Mouse (Mus musculus) embryonic facial prominence, embryonic 13.5 days (tissue): ENCODE data around the gene Apobec3. TPM values are rescaled to one million over a fixed set of nuclear protein-coding genes. Genes with fewer than 3 reads are reported as not detected.
"Not testable (repeated sequence)": the region's sequence is repeated elsewhere in the genome, so short reads cannot be mapped to it uniquely, and the experiment has no call there.

Experiments
- ATAC-seq: fragments of 200-750 bp; cut with Nextera tagmentation; 2 replicates; pipeline ENCODE4 v1.8.0; 2017; ENCODE audit warnings: low read depth; ENCODE audit not compliant: insufficient number of reproducible peaks, insufficient read depth, low FRiP score, low TSS enrichment
- H3K27ac ChIP-seq: fragments of 300-500 bp; sonication (generic); 2 replicates; pipeline ENCODE4 v1.5.1; 2015; ENCODE audit warnings: moderate library complexity, mild to moderate bottlenecking, inconsistent platforms
- H3K27me3 ChIP-seq: fragments of 300-500 bp; sonication (generic); 2 replicates; pipeline ENCODE4 v1.6.1; 2015; ENCODE audit warnings: mild to moderate bottlenecking, inconsistent platforms
- H3K36me3 ChIP-seq: fragments of 300-500 bp; sonication (generic); 2 replicates; pipeline ENCODE4 v1.6.1; 2015; ENCODE audit warnings: mild to moderate bottlenecking, inconsistent platforms
- H3K4me1 ChIP-seq: fragments of 300-500 bp; sonication (generic); 2 replicates; pipeline ENCODE4 v1.6.1; 2015; ENCODE audit warnings: inconsistent platforms
- H3K4me2 ChIP-seq: fragments of 300-500 bp; sonication (generic); 2 replicates; pipeline ENCODE4 v1.6.1; 2015; ENCODE audit warnings: moderate library complexity, mild to moderate bottlenecking, inconsistent platforms
- H3K4me3 ChIP-seq: fragments of 300-500 bp; sonication (generic); 2 replicates; pipeline ENCODE4 v1.5.1; 2015; ENCODE audit warnings: mild to moderate bottlenecking, inconsistent platforms
- H3K9ac ChIP-seq: fragments of 300-500 bp; sonication (generic); 2 replicates; pipeline ENCODE4 v1.6.1; 2015; ENCODE audit warnings: mild to moderate bottlenecking, inconsistent platforms
- H3K9me3 ChIP-seq: fragments of 300-500 bp; sonication (generic); 2 replicates; pipeline ENCODE4 v1.6.1; 2016; ENCODE audit warnings: inconsistent platforms
- WGBS: fragments of 180-500 bp; shearing (Covaris S2); methylation state at CpG from one replicate; pipeline ENCODE4 v1.1.7; 2015; ENCODE audit warnings: mixed read lengths; 5-methylcytosine and 5-hydroxymethylcytosine counted together
- polyA plus RNA-seq: library from polyadenylated mRNA; unstranded; fragments of >200 nt; fragmentation: Nextera tagmentation; extraction: Ambion mirVana; gene quantifications from 2 replicates; pipeline ENCODE4 v1.2.1, GENCODE M21; 2015

Apobec3 gene
- polyA plus RNA-seq, 1 experiment from 2014 or later = 11.0 TPM

DNA sequence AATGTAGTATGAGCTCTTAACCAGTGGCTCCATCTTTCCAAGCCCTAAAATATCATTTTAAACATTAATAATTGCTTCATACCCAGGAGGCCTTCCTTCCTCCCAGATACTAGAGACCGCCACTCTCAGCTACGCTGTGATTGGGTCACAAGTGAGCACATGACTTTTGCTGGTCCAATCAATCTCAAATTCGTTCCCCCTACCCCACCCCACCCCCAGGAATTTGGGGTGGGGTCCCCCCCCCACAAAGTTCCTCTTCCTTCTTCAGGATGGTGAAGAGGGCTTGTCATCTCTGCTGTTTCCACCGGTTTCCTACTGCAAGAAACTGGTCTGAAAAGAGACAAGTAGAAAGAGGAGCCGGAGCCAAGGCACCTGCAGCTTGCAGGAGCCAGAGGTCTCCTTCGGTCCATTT, 12.7 kb upstream of the Apobec3 start:
- peak overlapping the region; percentile 37 for H3K4me2 ChIP-seq
- WGBS = 65% methylated on average over 6 of the region's 6 CpGs

DNA sequence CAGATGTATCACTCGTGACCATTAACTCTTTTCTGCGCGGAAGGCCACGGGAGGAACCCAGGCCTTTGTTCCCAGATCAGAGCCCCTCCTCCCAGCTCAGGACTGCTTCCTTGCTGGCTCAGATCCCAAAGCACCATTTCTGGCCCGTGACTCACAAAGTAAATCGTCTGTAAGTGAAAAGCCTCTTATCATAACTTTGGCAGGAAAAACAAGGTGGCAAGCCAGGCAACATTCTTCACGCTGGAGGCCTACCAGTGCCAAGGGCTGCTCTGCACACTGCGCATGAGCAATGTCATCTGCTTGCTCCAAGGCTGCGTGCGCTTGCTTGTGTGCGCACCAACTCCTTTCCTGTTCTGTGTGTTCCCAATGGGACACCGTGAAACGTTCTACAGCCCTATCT, 12.1 kb upstream of the Apobec3 start:
- peak overlapping the region; percentile 37 for H3K4me2 ChIP-seq
- no peaks in the 10 kb centered on the region for H3K27me3 ChIP-seq
- 0 out of 2 replicates have a peak overlapping the region, but pooled peaks have one; percentile 21 for H3K9ac ChIP-seq
- H3K36me3 ChIP-seq = no peaks in the 10 kb centered on the region
- H3K9me3 ChIP-seq = no peaks in the 10 kb centered on the region
- H3K4me3 ChIP-seq = no peak overlapping the region
- peak; percentile 75 for ATAC-seq
- H3K27ac ChIP-seq = peak overlapping the region; percentile 89
- WGBS = 38% methylated on average over 13 of the region's 13 CpGs
- H3K4me1 ChIP-seq = peaks cover 19% of the 10 kb centered on the region

More for the DNA sequence above, 12.7 kb upstream of the Apobec3 start:
- H3K27ac ChIP-seq = peak overlapping the region; percentile 89
- no peaks in the 10 kb centered on the region for H3K27me3 ChIP-seq
- H3K4me1 ChIP-seq = peaks cover 19% of the 10 kb centered on the region
- H3K9me3 ChIP-seq = no peaks in the 10 kb centered on the region
- no peak for ATAC-seq
- H3K4me3 ChIP-seq = no peak overlapping the region
- no peaks in the 10 kb centered on the region for H3K36me3 ChIP-seq
- H3K9ac ChIP-seq = 0 out of 2 replicates have a peak overlapping the region, but pooled peaks have one; percentile 21

DNA sequence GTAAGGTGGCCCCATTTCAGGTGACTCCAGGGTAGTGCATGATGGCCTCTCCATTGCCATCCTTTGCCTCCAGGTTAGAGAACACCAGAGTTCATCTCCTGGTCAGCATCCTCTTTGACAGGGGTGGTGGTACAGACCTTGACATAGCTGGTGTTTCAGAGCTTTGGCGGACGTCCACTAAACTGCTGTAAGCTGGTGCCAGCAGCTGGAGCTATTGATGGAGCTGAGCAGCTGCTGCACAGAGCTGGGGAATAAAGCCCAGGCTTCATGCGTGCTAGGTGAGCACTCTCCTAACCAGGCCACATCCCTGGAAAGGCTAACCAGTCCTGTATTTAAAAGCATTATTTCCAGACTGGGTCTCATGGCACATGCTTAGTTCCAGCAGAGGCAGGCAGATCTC, 11.0 kb upstream of the Apobec3 start:
- peaks cover 19% of the 10 kb centered on the region for H3K4me1 ChIP-seq
- no peak overlapping the region for H3K4me3 ChIP-seq
- H3K9me3 ChIP-seq = no peaks in the 10 kb centered on the region
- ATAC-seq = no peak
- WGBS = 86% methylated on average over 3 of the region's 3 CpGs
- no peaks in the 10 kb centered on the region for H3K36me3 ChIP-seq
- no peak overlapping the region for H3K9ac ChIP-seq
- H3K4me2 ChIP-seq = no peak overlapping the region
- no peak overlapping the region for H3K27ac ChIP-seq
- no peaks in the 10 kb centered on the region for H3K27me3 ChIP-seq

DNA sequence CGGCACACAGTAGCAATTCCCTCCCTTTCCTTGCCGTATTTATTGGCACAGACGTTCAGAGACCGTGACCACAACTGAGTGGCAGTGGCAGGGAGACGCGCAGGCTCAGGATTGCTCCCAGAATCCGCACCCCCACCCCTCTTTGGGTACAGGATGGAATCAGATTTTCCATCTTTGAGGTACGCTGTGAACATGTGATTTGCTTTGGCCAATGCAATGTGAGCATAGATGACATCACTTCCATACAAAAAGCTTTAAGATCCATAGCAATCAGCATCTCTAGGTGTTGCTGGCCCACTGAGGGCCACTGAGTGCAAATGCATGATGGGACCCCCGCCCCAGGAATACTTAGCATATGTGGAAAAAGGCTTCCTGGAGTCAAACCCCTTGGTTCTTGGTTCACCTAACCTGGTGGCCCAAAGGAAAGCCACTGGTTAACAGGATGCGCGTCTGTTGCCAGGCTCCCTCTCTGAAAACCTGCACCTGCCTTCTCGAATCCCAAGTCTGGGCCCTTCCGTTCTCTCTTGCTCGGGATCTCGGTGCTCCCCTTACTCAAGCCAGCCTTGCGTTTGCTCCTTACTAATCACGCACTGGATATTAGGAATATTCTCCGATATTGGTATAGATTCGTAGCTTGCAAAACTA, 8.7 kb upstream of the Apobec3 start:
- H3K4me3 ChIP-seq = peak overlapping the region; percentile 53
- H3K4me1 ChIP-seq = peaks cover 19% of the 10 kb centered on the region
- H3K27ac ChIP-seq = no peak overlapping the region
- H3K9ac ChIP-seq = peak overlapping the region; percentile 75; the same call in 1 of the 2 replicates
- 25% methylated on average over 19 of the region's 19 CpGs for WGBS
- H3K27me3 ChIP-seq = no peaks in the 10 kb centered on the region
- H3K36me3 ChIP-seq = no peaks in the 10 kb centered on the region
- H3K9me3 ChIP-seq = no peaks in the 10 kb centered on the region
- no peak for ATAC-seq
- H3K4me2 ChIP-seq = peak overlapping the region; percentile 64

DNA sequence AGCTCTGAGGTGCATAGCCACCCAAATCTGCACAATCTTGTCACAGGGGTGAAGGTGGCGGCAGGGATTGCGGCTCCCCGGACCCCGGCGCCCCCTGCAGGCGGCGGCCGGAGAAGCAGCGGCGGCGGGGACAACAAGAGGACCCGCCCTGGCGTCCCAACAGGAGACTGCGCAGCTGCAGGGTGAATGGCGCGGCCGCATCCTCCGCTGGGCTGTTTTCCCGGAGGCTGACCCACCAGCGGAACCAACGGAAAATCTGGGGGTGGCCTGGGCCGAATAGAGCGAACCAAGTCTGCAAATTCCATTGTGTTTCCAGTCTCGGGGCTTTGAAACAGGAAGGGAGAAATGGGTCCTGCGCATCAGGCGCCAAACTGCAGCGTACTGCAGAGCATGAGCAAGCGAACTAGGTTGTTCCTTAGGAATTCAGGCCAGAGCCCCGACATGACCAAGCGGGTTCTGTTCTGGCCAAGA, 8.1 kb upstream of the Apobec3 start:
- Histone ChIP-seq H3K9ac (peak overlapping the region; percentile 75), H3K4me1 (peaks cover 19% of the 10 kb centered on the region), H3K27me3 (no peaks in the 10 kb centered on the region), H3K4me3 (peak overlapping the region; percentile 53), H3K4me2 (peak overlapping the region; percentile 64), H3K36me3 (no peaks in the 10 kb centered on the region), H3K27ac (peak overlapping the region; percentile 82), H3K9me3 (no peaks in the 10 kb centered on the region)
- WGBS = under 1% methylated on average over 30 of the region's 30 CpGs
- ATAC-seq = peak; percentile 75

DNA sequence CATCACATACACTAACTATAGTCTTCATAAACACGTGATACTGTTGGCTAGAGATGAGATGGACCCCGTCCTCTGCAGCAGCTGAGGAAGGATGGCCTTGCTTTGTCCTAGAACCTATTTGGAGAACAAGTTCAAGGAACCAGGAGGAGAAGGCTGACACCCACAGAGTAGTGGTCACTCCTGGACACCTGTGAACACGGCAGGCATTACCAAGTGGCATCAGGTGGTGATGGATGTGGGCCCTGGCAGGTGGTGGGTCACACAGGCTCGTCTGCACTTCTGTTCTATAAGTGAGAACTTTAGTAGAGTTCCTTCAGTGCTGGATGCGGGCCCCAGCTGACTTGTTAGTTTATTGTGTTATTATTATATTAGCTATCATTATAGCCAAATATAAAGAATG, 6.6 kb upstream of the Apobec3 start:
- WGBS = 85% methylated on average over 5 of the region's 5 CpGs
- no peaks in the 10 kb centered on the region for H3K27me3 ChIP-seq
- no peak overlapping the region for H3K4me2 ChIP-seq
- no peak overlapping the region for H3K27ac ChIP-seq
- peaks cover 7% of the 10 kb centered on the region; the same call in 1 of the 2 replicates for H3K4me1 ChIP-seq
- ATAC-seq = no peak
- no peak overlapping the region for H3K4me3 ChIP-seq
- no peaks in the 10 kb centered on the region for H3K9me3 ChIP-seq
- no peak overlapping the region for H3K9ac ChIP-seq
- no peaks in the 10 kb centered on the region for H3K36me3 ChIP-seq

DNA sequence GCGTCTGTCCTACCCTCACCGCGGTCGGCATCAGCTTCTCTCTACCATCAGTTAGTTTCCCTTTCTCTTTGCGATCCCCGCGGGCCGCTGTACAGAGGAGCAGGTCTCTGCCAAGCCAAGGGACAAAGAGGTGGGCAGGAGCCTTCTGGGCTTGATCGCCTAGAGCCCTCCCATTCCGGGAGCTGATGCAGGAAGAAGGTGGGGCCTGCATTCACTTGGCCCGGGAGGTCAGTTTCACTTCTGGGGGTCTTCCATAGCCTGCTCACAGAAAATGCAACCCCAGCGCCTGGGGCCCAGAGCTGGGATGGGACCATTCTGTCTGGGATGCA, 718 bp downstream of the Apobec3 start:
- H3K4me3 ChIP-seq = peak overlapping the region; percentile 46
- no peaks in the 10 kb centered on the region for H3K9me3 ChIP-seq
- peak overlapping the region; percentile 64 for H3K9ac ChIP-seq
- WGBS = 2% methylated on average over 12 of the region's 12 CpGs
- H3K4me2 ChIP-seq = peak overlapping the region; percentile 61
- ATAC-seq = 0 out of 2 replicates have a peak, but pooled peaks have one; percentile 32
- H3K27ac ChIP-seq = no peak overlapping the region
- H3K27me3 ChIP-seq = peaks cover 38% of the 10 kb centered on the region
- H3K36me3 ChIP-seq = no peaks in the 10 kb centered on the region
- peaks cover 13% of the 10 kb centered on the region for H3K4me1 ChIP-seq

DNA sequence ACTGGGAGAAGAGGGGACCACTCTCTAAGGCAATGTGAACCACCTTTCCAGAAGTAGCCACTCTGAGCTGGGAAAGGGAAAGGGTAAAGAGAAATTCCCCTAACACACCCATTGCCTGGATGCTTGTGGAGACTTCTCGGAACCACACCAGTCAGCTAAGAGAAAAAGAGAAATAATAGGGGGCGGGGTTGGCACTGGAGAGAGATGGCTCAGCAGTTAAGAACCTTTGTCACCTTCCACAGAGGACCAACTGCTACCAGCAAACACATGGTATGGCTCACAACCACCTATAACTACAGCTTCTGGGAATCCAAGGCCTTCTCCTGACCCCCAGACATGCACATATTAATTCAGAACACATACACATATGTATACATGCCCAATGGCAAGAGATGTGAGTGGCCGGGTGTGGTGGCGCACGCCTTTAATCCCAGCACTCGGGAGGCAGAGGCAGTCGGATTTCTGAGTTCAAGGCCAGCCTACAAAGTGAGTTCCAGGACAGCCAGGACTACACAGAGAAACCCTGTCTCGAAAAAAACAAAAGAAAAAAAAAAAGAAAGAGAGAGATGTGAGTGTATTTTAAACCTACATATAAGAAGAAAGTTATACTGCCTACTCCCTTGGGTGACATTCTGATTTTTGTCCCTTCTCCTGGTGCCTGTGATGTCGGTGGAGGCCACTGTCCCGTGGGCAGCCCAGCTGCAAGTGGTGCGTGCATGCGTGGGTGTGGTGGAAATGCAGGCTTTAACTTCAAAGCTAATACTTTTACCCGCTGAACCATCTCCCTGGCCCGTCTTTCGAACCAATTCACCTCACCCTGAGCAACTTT, 1.8 kb downstream of the Apobec3 start:
- 59% methylated on average over 15 of the region's 15 CpGs for WGBS
- Histone ChIP-seq H3K4me2 (peak overlapping the region; percentile 61), H3K27me3 (peaks cover 38% of the 10 kb centered on the region), H3K27ac (no peak overlapping the region), H3K36me3 (no peaks in the 10 kb centered on the region), H3K9ac (no peak overlapping the region), H3K4me1 (peaks cover 13% of the 10 kb centered on the region), H3K9me3 (no peaks in the 10 kb centered on the region), H3K4me3 (0 out of 2 replicates have a peak overlapping the region, but pooled peaks have one; percentile 46)
- no peak for ATAC-seq

DNA sequence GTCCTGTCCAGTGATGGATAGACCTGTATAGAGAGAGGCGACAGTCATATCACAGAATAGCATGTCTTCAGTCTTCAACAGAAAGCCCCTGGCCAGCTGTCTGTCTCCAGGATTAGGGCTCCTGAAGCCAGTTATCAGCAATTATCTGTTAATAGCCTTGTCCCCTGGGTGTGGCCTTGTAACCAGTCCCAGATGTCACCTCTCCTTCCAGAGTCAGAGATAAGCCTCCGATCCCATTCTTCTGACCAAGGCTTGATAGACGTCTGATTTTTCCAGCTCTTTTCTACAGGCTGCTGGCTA, 2.3 kb downstream of the Apobec3 start:
- Histone ChIP-seq H3K27me3 (peaks cover 38% of the 10 kb centered on the region), H3K4me2 (peak overlapping the region; percentile 7; the same call in 1 of the 2 replicates), H3K4me3 (no peak overlapping the region), H3K9ac (no peak overlapping the region), H3K4me1 (peaks cover 13% of the 10 kb centered on the region), H3K36me3 (no peaks in the 10 kb centered on the region), H3K27ac (no peak overlapping the region), H3K9me3 (no peaks in the 10 kb centered on the region)
- WGBS = 25% methylated on average over 3 of the region's 3 CpGs
- no peak for ATAC-seq

DNA sequence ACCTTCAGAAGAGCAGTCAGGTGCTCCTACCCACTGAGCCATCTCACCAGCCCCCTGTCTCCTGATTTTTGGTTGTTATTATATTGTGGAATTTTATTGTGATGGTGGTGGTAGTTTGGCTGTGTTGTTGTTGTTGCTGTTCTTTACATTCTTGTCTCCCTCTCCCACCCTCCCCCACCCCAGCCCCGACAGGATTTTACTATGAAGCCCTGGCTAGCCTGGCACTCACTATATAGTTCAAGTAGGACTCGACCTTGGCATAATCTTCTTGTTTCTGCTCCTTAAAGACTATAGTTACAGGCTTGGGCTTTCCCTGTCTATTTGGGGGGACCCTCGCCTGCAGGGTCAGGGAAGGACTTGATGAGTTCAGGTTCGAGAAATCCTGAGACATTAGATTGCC, 2.9 kb downstream of the Apobec3 start:
- Histone ChIP-seq H3K27me3 (peaks cover 38% of the 10 kb centered on the region), H3K9ac (no peak overlapping the region), H3K36me3 (no peaks in the 10 kb centered on the region), H3K4me2 (no peak overlapping the region), H3K9me3 (no peaks in the 10 kb centered on the region), H3K4me3 (no peak overlapping the region), H3K4me1 (peaks cover 13% of the 10 kb centered on the region), H3K27ac (no peak overlapping the region)
- ATAC-seq = no peak
- 73% methylated on average over 4 of the region's 4 CpGs for WGBS

DNA sequence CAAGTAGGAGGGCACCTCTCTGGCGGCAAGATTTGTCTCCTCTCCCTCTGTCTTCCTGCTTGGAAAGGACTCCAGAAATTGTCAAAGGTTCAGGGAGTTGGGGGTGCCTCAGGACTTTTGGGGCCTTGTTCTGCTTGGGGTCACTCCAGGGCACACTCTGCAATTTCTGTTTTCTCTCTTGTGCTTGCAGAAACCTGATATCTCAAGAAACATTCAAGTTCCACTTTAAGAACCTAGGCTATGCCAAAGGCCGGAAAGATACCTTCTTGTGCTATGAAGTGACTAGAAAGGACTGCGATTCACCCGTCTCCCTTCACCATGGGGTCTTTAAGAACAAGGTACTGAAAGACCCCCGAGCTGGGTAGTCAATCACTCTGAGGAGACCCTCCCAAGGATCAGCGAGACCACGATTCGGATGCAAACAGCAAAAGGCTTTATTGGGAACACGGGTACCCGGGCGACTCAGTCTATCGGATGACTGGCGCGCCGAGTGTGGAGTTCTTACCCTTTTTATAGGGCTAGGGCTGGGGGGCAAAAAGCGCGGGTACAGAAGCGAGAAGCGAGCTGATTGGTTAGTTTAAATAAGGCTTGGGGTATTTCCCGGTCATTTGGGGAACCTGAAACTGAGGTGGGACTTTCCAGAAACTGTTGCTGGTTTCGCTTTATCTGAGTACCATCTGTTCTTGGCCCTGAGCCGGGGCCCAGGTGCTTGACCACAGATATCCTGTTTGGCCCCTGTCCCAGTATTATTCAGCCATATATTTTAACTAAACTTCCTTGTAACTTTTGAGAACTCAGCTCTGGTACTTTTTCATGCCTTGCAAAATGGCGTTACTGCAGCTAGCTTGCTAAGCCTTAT, 4.0 kb downstream of the Apobec3 start:
- H3K9me3 ChIP-seq, H3K36me3 ChIP-seq, H3K4me2 ChIP-seq, H3K9ac ChIP-seq, H3K4me3 ChIP-seq, ATAC-seq: not testable (repeated sequence)
- 79% methylated on average over 12 of the region's 23 CpGs for WGBS
- Histone ChIP-seq H3K4me1 (peaks cover 13% of the 10 kb centered on the region), H3K27me3 (peaks cover 31% of the 10 kb centered on the region), H3K27ac (peak overlapping the region; percentile 22; the same call in 1 of the 2 replicates)
